Mouse (Mus musculus) naive thymus-derived CD4-positive, alpha-beta T cell, adult 5 months (primary cell): ENCODE results near the gene Gm438. TPM values are rescaled to one million over a fixed set of nuclear protein-coding genes. Genes with fewer than 3 reads are reported as not detected.

ENCODE experiments used
- polyA plus RNA-seq: library from polyadenylated mRNA; unstranded; fragments of 100-300 nt; shearing (Covaris generic); gene quantifications from one replicate; pipeline ENCODE4 v1.2.1, GENCODE M21; 2017

Gene Gm438
- polyA plus RNA-seq = not detected

DNA sequence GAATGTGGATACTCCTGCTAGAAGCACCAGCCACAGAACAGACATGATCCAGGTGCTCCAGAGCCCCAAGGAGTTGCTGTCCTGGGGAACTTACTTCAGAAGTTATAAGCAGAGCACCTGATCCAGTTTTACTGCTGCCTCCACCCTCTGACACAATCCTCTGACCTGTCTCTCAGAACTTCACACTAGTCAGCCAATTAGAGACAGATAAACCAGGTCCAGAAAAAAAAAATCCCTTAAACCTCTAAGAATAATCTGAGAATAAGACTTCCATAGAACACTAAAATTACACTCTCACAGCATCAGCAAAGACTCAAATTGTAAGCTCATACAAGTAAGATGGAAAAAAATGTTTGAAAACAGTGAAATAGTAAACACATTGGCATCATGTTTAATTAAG is at the start of gene Gm438:
Gene Gm438 (minus strand): TSS at position 101 of the 400 bp plus-strand sequence.

Other genes with a start within 250 kb of the Gm438 start
- gene Gm13124, start 221.4 kb downstream of the Gm438 start, polyA plus RNA-seq = not detected
- gene Aadacl4, start 172.9 kb downstream of the Gm438 start, polyA plus RNA-seq = not detected
- not detected for gene Gm436, start 100.2 kb downstream of the Gm438 start, polyA plus RNA-seq
- not detected for gene Gm13178, start 65.2 kb downstream of the Gm438 start, polyA plus RNA-seq
- 1.4 TPM for gene Dhrs3, start 106.2 kb upstream of the Gm438 start, polyA plus RNA-seq